Mouse (Mus musculus): Measurements from ENCODE around the gene Lrat. TPM values are rescaled to one million over a fixed set of nuclear protein-coding genes. Genes with fewer than 3 reads are reported as not detected.
A peak's percentile ranks its signal among the peaks of the same experiment; 100 is the strongest.

Gene Lrat
- 0.16 and 0.21 TPM in 2 replicates for polyA plus RNA-seq (2012; rRNA removed)

DNA sequence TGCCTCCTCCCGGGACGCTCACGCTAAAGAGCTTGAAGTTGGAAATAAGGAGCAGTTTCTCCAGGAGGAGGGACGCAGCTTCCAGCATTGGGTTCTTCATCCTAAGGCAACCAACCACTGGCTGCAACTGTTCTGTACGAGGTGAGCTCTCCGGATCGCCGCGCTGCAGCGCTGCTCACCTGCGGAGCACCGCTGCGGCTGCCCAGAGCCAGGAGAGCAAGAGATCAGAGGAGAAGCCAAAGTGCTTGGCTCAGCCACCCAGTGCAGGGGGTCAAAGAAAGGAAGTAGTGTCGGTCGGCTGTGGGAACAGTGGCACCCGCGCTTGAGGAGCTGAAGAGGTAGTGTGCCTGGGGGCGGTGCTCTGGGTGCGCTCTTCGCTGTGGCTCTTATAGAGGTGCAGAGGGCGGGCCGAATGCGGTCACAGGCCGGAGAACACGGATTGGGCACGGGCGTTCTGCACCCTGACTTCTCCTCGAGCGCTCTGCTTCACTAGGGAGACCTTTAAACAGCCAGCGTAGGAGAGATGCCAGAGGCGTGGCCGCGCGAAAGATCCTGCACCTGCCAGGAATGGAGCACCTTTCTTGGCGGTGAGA is at the start of gene Lrat:
TSS of gene Lrat (minus strand) at position 361 of the 593 bp plus-strand sequence.
- WGBS: under 1% methylated on average over 35 of the region's 35 CpGs
- DNase-seq: peak; percentile 18 to 23
- TF ChIP-seq CTCF (IDR thresholded peaks at IDR 0.05; ENCODE audit: borderline replicate concordance, insufficient read depth, low read depth, low read length) (no peak), POLR2A (IDR thresholded peaks at IDR 0.05; ENCODE audit: borderline replicate concordance, insufficient read depth, low read length) (no peak)
- Histone ChIP-seq H3K4me3 (replicated peaks; ENCODE audit: insufficient read depth, low read depth, low read length) (peak within 1 kb of the TSS; percentile 50), H3K4me1 (ENCODE audit: control insufficient read depth, insufficient read depth, low read length) (peaks cover 3% of the 10 kb centered on the region; the same call in 1 of the 2 replicates), H3K27me3 (ENCODE audit: control insufficient read depth, insufficient read depth, low read length) (no peaks in the 10 kb centered on the region; the same call in 1 of the 2 replicates), H3K27ac (ENCODE audit: insufficient read depth, low read length) (no peak within 1 kb of the TSS)

GRCm38 (mm10) chr3:82952173-82952962 is 48.6 kb upstream of the Lrat start:
- H3K4me3 ChIP-seq (replicated peaks; ENCODE audit: insufficient read depth, low read depth, low read length): no peak overlapping the region
- no peaks in the 10 kb centered on the region for H3K27me3 ChIP-seq (ENCODE audit: control insufficient read depth, insufficient read depth, low read length)
- TF ChIP-seq CTCF (IDR thresholded peaks at IDR 0.05; ENCODE audit: borderline replicate concordance, insufficient read depth, low read depth, low read length) (no peak), POLR2A (IDR thresholded peaks at IDR 0.05; ENCODE audit: borderline replicate concordance, insufficient read depth, low read length) (no peak)
- no peaks in the 10 kb centered on the region for H3K4me1 ChIP-seq (ENCODE audit: control insufficient read depth, insufficient read depth, low read length)
- 96% methylated on average over 4 of the region's 4 CpGs for WGBS
- DNase-seq: no peak
- no peak overlapping the region for H3K27ac ChIP-seq (ENCODE audit: insufficient read depth, low read length)

DNA sequence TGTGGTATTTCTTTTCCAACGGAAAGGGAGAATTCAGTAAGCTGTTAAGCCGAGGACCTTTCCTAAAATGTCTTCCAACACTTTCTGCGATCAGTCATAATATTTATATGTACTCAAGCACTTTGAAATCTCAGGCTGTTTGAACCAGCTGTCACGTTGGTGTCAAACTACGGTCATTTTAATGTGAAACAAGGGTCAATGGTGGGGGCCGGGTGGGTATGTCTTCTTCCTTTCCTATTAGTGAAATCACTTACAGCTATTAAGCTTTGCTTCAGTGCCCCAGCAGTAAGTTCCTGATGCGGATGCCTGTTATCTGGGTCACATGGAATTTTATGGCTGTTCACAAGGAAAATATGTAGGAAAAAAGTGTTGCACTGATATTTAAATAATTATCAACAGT is 46.9 kb upstream of the Lrat start:
- TF ChIP-seq POLR2A (IDR thresholded peaks at IDR 0.05; ENCODE audit: borderline replicate concordance, insufficient read depth, low read length) (no peak), CTCF (IDR thresholded peaks at IDR 0.05; ENCODE audit: borderline replicate concordance, insufficient read depth, low read depth, low read length) (no peak)
- Histone ChIP-seq H3K27ac (ENCODE audit: insufficient read depth, low read length) (no peak overlapping the region), H3K4me3 (replicated peaks; ENCODE audit: insufficient read depth, low read depth, low read length) (no peak overlapping the region), H3K4me1 (ENCODE audit: control insufficient read depth, insufficient read depth, low read length) (no peaks in the 10 kb centered on the region; the same call in 1 of the 2 replicates), H3K27me3 (ENCODE audit: control insufficient read depth, insufficient read depth, low read length) (no peaks in the 10 kb centered on the region)
- no peak for DNase-seq
- 76% methylated on average over 7 of the region's 7 CpGs for WGBS

DNA sequence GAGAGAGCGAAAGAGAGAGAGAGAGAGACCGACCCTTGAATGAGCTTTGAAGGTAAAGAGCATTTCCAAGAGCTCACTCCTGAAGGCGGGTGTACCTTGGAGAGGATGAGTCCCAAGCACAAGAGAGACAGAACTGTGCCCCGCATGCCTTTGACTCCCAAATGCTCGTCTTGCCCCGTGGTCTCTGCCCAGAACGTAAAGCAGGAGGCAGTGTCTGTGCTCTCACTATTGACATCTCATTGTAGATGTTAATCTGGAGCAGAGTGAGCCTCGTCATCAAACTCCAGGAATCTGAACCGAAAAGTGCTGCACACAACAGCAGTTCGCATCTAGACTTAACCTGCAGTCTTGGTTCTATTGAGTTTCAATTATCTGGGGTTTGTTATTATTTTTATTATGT is 46.4 kb upstream of the Lrat start:
- Histone ChIP-seq H3K4me3 (replicated peaks; ENCODE audit: insufficient read depth, low read depth, low read length) (no peak overlapping the region), H3K4me1 (ENCODE audit: control insufficient read depth, insufficient read depth, low read length) (no peaks in the 10 kb centered on the region; the same call in 1 of the 2 replicates), H3K27me3 (ENCODE audit: control insufficient read depth, insufficient read depth, low read length) (no peaks in the 10 kb centered on the region), H3K27ac (ENCODE audit: insufficient read depth, low read length) (no peak overlapping the region)
- no peak for DNase-seq
- WGBS: 81% methylated on average over 10 of the region's 10 CpGs
- TF ChIP-seq POLR2A (IDR thresholded peaks at IDR 0.05; ENCODE audit: borderline replicate concordance, insufficient read depth, low read length) (no peak), CTCF (IDR thresholded peaks at IDR 0.05; ENCODE audit: borderline replicate concordance, insufficient read depth, low read depth, low read length) (no peak)

- Histone ChIP-seq H3K4me3 (replicated peaks; ENCODE audit: insufficient read depth, low read depth, low read length) (no peak overlapping the region), H3K4me1 (ENCODE audit: control insufficient read depth, insufficient read depth, low read length) (peaks cover 3% of the 10 kb centered on the region; the same call in 1 of the 2 replicates), H3K27me3 (ENCODE audit: control insufficient read depth, insufficient read depth, low read length) (no peaks in the 10 kb centered on the region), H3K27ac (ENCODE audit: insufficient read depth, low read length) (no peak overlapping the region)
- no peak for DNase-seq
- TF ChIP-seq POLR2A (IDR thresholded peaks at IDR 0.05; ENCODE audit: borderline replicate concordance, insufficient read depth, low read length) (no peak), CTCF (IDR thresholded peaks at IDR 0.05; ENCODE audit: borderline replicate concordance, insufficient read depth, low read depth, low read length) (no peak)
- 60% methylated on average over 6 of the region's 6 CpGs for WGBS
Measured at GRCm38 (mm10) chr3:82946375-82947107, 42.8 kb upstream of the Lrat start.

DNA sequence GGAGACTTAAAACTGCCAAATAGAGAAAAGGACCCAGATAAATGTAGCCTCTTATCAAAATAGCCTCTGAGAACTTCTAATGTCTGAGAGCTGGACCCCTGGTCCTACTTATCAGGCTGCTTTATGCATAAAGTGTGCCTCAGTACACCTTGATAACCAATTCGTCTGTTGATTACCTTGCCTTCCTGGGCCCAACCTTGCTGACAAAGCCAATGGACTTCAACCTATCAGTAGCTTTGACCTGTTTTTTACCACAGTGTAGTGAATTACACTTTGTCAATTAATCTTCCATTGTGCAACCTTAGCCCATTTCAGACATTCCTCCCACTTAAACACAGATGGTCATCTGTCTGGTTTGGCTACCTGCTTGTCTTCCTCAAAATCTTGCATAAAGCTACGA is 24.1 kb upstream of the Lrat start:
- TF ChIP-seq POLR2A (IDR thresholded peaks at IDR 0.05; ENCODE audit: borderline replicate concordance, insufficient read depth, low read length) (no peak), CTCF (IDR thresholded peaks at IDR 0.05; ENCODE audit: borderline replicate concordance, insufficient read depth, low read depth, low read length) (no peak)

DNA sequence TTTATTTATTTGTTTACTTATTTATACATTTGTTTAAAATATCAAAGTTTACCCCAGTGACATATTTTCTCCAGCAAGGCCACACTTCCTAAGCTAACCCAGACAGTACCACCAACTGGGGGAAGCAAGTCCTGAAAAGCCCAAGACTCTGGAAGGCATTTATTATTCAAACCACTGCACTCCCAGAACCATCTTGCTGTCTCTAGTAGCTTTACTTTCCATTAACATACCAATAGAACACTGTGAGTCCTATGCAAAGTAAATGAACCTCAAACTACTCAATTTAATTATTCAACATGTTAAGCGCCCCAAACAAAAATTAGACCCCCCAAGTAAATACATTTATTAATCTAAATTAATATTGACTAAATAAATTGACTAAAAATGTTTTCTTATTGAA is 11.9 kb upstream of the Lrat start:
- Histone ChIP-seq H3K4me3 (replicated peaks; ENCODE audit: insufficient read depth, low read depth, low read length) (no peak overlapping the region), H3K27ac (ENCODE audit: insufficient read depth, low read length) (no peak overlapping the region), H3K4me1 (ENCODE audit: control insufficient read depth, insufficient read depth, low read length) (no peaks in the 10 kb centered on the region), H3K27me3 (ENCODE audit: control insufficient read depth, insufficient read depth, low read length) (no peaks in the 10 kb centered on the region)
- TF ChIP-seq CTCF (IDR thresholded peaks at IDR 0.05; ENCODE audit: borderline replicate concordance, insufficient read depth, low read depth, low read length): no peak
- no peak for TF ChIP-seq POLR2A (IDR thresholded peaks at IDR 0.05; ENCODE audit: borderline replicate concordance, insufficient read depth, low read length)
- no peak for DNase-seq
- 46% methylated on average over 1 of the region's 1 CpGs for WGBS

More for the DNA sequence above, 24.1 kb upstream of the Lrat start:
- Histone ChIP-seq H3K4me1 (ENCODE audit: control insufficient read depth, insufficient read depth, low read length) (no peaks in the 10 kb centered on the region), H3K27ac (ENCODE audit: insufficient read depth, low read length) (no peak overlapping the region), H3K27me3 (ENCODE audit: control insufficient read depth, insufficient read depth, low read length) (no peaks in the 10 kb centered on the region), H3K4me3 (replicated peaks; ENCODE audit: insufficient read depth, low read depth, low read length) (no peak overlapping the region)
- no peak for DNase-seq
- WGBS: 86% methylated on average over 2 of the region's 2 CpGs
